Mouse (Mus musculus): ENCODE results near the gene Tssc4.

The Tssc4 gene

GRCm38 (mm10) chr7:143111719-143112118 is 42.7 kb downstream of the Tssc4 start:
- DNase-seq, result no peak

GRCm38 (mm10) chr7:143112395-143112794 is 43.3 kb downstream of the Tssc4 start:
- DNase-seq, result no peak

GRCm38 (mm10) chr7:143114773-143115172 is 45.7 kb downstream of the Tssc4 start:
- DNase-seq, result no peak

GRCm38 (mm10) chr7:143116521-143116920 is 47.5 kb downstream of the Tssc4 start:
- DNase-seq, result no peak

- no peak for DNase-seq
Measured at GRCm38 (mm10) chr7:143119407-143119806, 50.4 kb downstream of the Tssc4 start.

- no peak for DNase-seq
Measured at GRCm38 (mm10) chr7:143119826-143120225, 50.8 kb downstream of the Tssc4 start.

Data from cerebellum, postnatal 14 days (tissue).